Mouse (Mus musculus): ENCODE results near the gene Olfr154.
"Not testable (repeated sequence)": the region's sequence is repeated elsewhere in the genome, so short reads cannot be mapped to it uniquely, and the experiment has no call there.

Gene Olfr154

DNA sequence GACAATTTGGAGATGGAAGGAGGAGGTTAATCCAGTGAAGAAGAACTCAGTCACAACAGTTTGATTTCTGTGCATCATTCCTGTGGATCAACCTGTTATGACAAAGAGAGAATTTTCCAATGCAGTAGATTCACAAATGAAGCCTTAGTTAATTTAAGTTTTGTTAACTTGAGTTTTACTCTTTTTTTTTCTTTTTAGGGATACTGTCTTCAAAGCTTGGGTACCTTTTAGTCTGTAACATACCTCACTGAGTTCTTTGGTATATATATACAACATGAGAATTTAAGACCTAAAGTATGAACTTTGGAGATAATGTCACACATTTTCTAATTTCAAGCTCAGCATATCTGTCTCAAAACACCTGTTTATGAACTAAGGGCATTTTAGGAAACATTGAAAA, at the start of gene Olfr154:
Olfr154 (minus strand) TSS at position 101 of the 400 bp plus-strand sequence.
- not testable (repeated sequence) for DNase-seq

DNA sequence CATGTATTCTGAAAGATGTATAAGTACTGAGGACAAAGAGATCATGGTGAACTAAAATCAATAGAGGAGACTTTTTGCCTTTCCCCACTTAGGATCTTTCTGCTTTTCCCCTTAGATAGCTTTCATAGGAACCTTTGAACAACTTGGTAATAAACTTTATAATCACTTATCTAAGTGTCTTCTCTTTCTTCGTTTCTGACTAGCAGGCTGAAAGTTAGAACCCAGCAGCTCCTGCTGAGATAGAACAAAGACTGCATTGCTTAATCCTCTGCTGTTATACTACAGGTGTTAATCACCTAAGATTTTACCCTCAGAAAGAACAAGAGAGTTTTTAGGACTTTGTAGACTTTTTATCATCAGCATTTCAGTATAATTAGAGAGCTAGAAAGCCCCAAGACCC, 46.9 kb upstream of the Olfr154 start:
- no peak for DNase-seq

DNA sequence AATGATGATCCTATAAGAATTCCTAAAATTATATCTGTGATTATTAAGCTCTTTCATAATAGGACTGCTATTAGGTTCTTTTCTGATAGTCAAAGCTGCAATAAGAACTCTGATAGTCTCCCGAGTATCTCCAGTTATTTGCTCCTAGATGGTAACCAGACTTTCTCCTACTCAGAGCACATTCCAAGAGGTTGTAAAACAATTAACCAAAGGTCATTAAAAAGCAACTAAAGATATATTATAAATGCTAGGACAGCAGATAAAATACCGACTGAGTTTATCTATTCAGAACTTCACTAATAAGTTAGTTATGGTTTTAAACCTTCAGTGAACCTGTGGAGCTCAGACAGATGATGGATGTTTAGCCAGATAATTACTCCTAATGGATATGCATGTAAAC, 46.4 kb upstream of the Olfr154 start:
- not testable (repeated sequence) for DNase-seq

DNA sequence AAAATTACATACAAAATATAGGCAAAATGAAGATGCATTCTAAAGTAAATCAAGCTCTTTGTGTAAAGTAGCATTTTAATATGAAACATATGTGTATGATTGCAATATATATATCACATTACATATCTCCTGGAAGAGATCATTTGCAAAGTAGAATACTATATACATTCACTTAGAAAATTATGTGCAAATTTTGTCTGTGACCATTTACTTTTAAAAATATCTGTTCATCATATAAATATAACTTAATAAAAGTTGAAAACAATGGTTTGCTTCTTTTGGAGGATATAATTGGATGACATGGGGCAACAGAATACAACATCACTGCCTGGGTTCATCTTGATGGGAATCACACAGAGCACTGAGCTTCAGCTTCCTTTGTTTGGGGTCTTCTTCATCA, 24.9 kb upstream of the Olfr154 start, which contains the start of gene Olfr1008:
Olfr1008 (plus strand) TSS at position 301 of the 400 bp plus-strand sequence.
- no peak for DNase-seq

DNA sequence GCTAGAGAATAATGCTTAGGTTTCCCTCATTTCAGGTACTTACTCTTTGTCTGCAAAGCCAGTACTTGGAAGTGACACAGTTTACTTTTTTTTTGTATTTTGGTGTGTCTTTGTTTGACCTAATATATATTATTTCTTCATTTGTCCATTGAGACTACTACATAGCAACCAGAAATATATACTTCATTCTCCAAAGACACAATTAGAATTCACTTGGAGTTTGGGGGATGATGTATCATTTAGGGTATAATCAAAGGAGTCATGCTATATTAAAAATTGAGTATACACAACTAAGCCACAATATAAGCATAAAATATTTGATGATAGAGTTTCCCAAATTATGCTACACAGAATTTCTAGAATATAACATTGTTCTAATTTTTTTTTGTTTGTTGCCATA, 14.4 kb upstream of the Olfr154 start, which contains the start of gene Olfr1006:
Olfr1006 (minus strand) TSS at position 101 of the 400 bp plus-strand sequence.
- DNase-seq = no peak

DNA sequence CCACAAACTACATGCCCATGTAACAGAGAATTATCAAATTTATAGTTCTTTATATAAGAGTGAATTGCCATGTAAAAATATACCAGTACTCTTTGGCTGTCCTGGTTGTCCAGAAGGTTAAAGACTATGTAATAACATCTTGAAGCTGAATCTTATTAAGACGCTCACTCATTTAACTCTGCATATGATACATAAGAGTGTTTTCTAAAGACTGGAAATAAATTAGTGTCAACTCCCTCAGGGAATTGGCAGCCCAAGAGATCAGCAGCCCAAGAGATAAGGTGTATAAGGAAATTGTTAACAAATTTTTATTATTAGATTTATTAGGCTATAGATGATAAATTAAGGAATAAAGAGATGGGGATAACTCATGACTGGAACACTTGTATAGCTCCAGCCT, 13.7 kb downstream of the Olfr154 start, which contains the start of gene Olfr1002:
Olfr1002 (minus strand) TSS at position 101 of the 400 bp plus-strand sequence.
- no peak for DNase-seq

All from spleen, adult 18-20 months (tissue).